Mouse (Mus musculus): ENCODE results near the gene Rasal1.

Gene Rasal1

GRCm38 (mm10) chr5:120648569-120649373, at the start of gene Rasal1:
TSS of gene Rasal1 (plus strand) at chr5:120648812.
- DNase-seq (ENCODE audit: extremely low spot score, low spot score), result peak; percentile 60

GRCm38 (mm10) chr5:120599625-120600024, 49.0 kb upstream of the Rasal1 start:
- DNase-seq (ENCODE audit: extremely low spot score, low spot score), result no peak

- peak; percentile 53 for DNase-seq (ENCODE audit: extremely low spot score, low spot score)
Observed at GRCm38 (mm10) chr5:120600946-120601668, 47.5 kb upstream of the Rasal1 start.

- DNase-seq (ENCODE audit: extremely low spot score, low spot score), result no peak
Observed at GRCm38 (mm10) chr5:120602210-120602609, 46.4 kb upstream of the Rasal1 start.

GRCm38 (mm10) chr5:120603515-120603914, 45.1 kb upstream of the Rasal1 start:
- DNase-seq (ENCODE audit: extremely low spot score, low spot score), result no peak

- DNase-seq (ENCODE audit: extremely low spot score, low spot score), result peak; percentile 85
Observed at GRCm38 (mm10) chr5:120604839-120605238, 43.8 kb upstream of the Rasal1 start.

- DNase-seq (ENCODE audit: extremely low spot score, low spot score), result no peak
Observed at GRCm38 (mm10) chr5:120605241-120605661, 43.4 kb upstream of the Rasal1 start.

GRCm38 (mm10) chr5:120605688-120606087, 42.9 kb upstream of the Rasal1 start:
- peak; percentile 94 for DNase-seq (ENCODE audit: extremely low spot score, low spot score)

- no peak for DNase-seq (ENCODE audit: extremely low spot score, low spot score)
Observed at GRCm38 (mm10) chr5:120606590-120607200, 41.9 kb upstream of the Rasal1 start.

- no peak for DNase-seq (ENCODE audit: extremely low spot score, low spot score)
Observed at GRCm38 (mm10) chr5:120607335-120607734, 41.3 kb upstream of the Rasal1 start.

GRCm38 (mm10) chr5:120609246-120609775, 39.3 kb upstream of the Rasal1 start:
- DNase-seq (ENCODE audit: extremely low spot score, low spot score), result no peak

- DNase-seq (ENCODE audit: extremely low spot score, low spot score), result no peak
Observed at GRCm38 (mm10) chr5:120610906-120611305, 37.7 kb upstream of the Rasal1 start.

GRCm38 (mm10) chr5:120611416-120611815, 37.2 kb upstream of the Rasal1 start:
- DNase-seq (ENCODE audit: extremely low spot score, low spot score), result no peak

GRCm38 (mm10) chr5:120612442-120612821, 36.2 kb upstream of the Rasal1 start, which contains the start of the genes Rita1 and Ddx54:
TSS of gene Rita1 (minus strand) at chr5:120612589.
TSS of gene Ddx54 (plus strand) at chr5:120612739.
- peak; percentile 98 for DNase-seq (ENCODE audit: extremely low spot score, low spot score)

- peak; percentile 100 for DNase-seq (ENCODE audit: extremely low spot score, low spot score)
Observed at GRCm38 (mm10) chr5:120612822-120613604, 35.6 kb upstream of the Rasal1 start.

- DNase-seq (ENCODE audit: extremely low spot score, low spot score), result no peak
Observed at GRCm38 (mm10) chr5:120615903-120616302, 32.7 kb upstream of the Rasal1 start.

GRCm38 (mm10) chr5:120618778-120619177, 29.8 kb upstream of the Rasal1 start:
- no peak for DNase-seq (ENCODE audit: extremely low spot score, low spot score)

GRCm38 (mm10) chr5:120619201-120619600, 29.4 kb upstream of the Rasal1 start:
- peak; percentile 69 for DNase-seq (ENCODE audit: extremely low spot score, low spot score)

- peak; percentile 88 for DNase-seq (ENCODE audit: extremely low spot score, low spot score)
Observed at GRCm38 (mm10) chr5:120620375-120621077, 28.1 kb upstream of the Rasal1 start.

GRCm38 (mm10) chr5:120621078-120621765, 27.4 kb upstream of the Rasal1 start:
- DNase-seq (ENCODE audit: extremely low spot score, low spot score), result no peak

All from neural tube, embryonic 10.5 days (tissue).